Mouse (Mus musculus) small intestine, adult 2 months (tissue): Measurements from ENCODE around the gene Lhx3.

ENCODE experiments used
- CTCF ChIP-seq: fragments of 200-500 bp; IDR thresholded peaks from 2 replicates; pipeline ENCODE4 v1.5.1; 2012; ENCODE audit warnings: low read depth, mild to moderate bottlenecking, control low read depth, inconsistent platforms, low read length, moderate library complexity, mixed read lengths; ENCODE audit not compliant: insufficient replicate concordance, insufficient read length; ENCODE audit errors: extremely low read depth
- POLR2A ChIP-seq: fragments of 200-500 bp; IDR thresholded peaks from 2 replicates; pipeline ENCODE4 v1.6.1; 2012; ENCODE audit warnings: low read depth, mild to moderate bottlenecking, control low read depth, inconsistent platforms, low read length, moderate library complexity

- TF ChIP-seq POLR2A (no peak), CTCF (no peak)
Observed at GRCm38 (mm10) chr2:26166890-26167289, 41.2 kb downstream of the Lhx3 start.
